Mouse (Mus musculus): ENCODE results near the gene Ecsit.

GRCm38 (mm10) chr9:22072276-22072675 is 13.0 kb downstream of the Ecsit start:
- TF ChIP-seq CTCF (IDR thresholded peaks at IDR 0.05; ENCODE audit: extremely low read depth, insufficient read length, insufficient replicate concordance, low read depth, low read length), result no peak
- no peak for TF ChIP-seq POLR2A (IDR thresholded peaks at IDR 0.05; ENCODE audit: low read depth, low read length)

Measured in small intestine, adult 2 months (tissue).